Mouse (Mus musculus) hindbrain, embryonic 12.5 days (tissue): Measurements from ENCODE around the gene Raly. TPM values are rescaled to one million over a fixed set of nuclear protein-coding genes. Genes with fewer than 3 reads are reported as not detected.

Source experiments
- ATAC-seq: fragments of 200-750 bp; cut with Nextera tagmentation; 2 replicates; pipeline ENCODE4 v1.8.0; 2017; ENCODE audit warnings: moderate TSS enrichment; ENCODE audit not compliant: low FRiP score
- H3K27ac ChIP-seq: fragments of 300-500 bp; sonication (generic); 2 replicates; pipeline ENCODE4 v1.5.1; 2016; ENCODE audit warnings: mild to moderate bottlenecking
- H3K27me3 ChIP-seq: fragments of 300-500 bp; sonication (generic); 2 replicates; pipeline ENCODE4 v1.6.1; 2016; ENCODE audit warnings: mild to moderate bottlenecking
- H3K36me3 ChIP-seq: fragments of 300-500 bp; sonication (generic); 2 replicates; pipeline ENCODE4 v1.6.1; 2016; ENCODE audit warnings: mild to moderate bottlenecking
- H3K4me1 ChIP-seq: fragments of 300-500 bp; sonication (generic); 2 replicates; pipeline ENCODE4 v1.6.1; 2016
- H3K4me2 ChIP-seq: fragments of 300-500 bp; sonication (generic); replicated peaks from 2 replicates; pipeline ENCODE4 v1.6.1; 2016; ENCODE audit warnings: mild to moderate bottlenecking
- H3K4me3 ChIP-seq: fragments of 300-500 bp; sonication (generic); 2 replicates; pipeline ENCODE4 v1.5.1; 2016; ENCODE audit warnings: mild to moderate bottlenecking
- H3K9ac ChIP-seq: fragments of 300-500 bp; sonication (generic); 2 replicates; pipeline ENCODE4 v1.6.1; 2016; ENCODE audit warnings: mild to moderate bottlenecking, moderate library complexity
- H3K9me3 ChIP-seq: fragments of 300-500 bp; sonication (generic); replicated peaks from 2 replicates; pipeline ENCODE4 v1.6.1; 2016; ENCODE audit warnings: mild to moderate bottlenecking
- WGBS: fragments of 180-500 bp; shearing (Covaris S2); methylation state at CpG from one replicate; pipeline ENCODE4 v1.1.7; 2016; 5-methylcytosine and 5-hydroxymethylcytosine counted together
- polyA plus RNA-seq: library from polyadenylated mRNA; unstranded; fragments of >200 nt; fragmentation: Nextera tagmentation; extraction: Ambion mirVana; gene quantifications from 2 replicates; pipeline ENCODE4 v1.2.1, GENCODE M21; 2016

Raly gene
- polyA plus RNA-seq, 1 experiment from 2014 or later = 37.7 TPM

DNA sequence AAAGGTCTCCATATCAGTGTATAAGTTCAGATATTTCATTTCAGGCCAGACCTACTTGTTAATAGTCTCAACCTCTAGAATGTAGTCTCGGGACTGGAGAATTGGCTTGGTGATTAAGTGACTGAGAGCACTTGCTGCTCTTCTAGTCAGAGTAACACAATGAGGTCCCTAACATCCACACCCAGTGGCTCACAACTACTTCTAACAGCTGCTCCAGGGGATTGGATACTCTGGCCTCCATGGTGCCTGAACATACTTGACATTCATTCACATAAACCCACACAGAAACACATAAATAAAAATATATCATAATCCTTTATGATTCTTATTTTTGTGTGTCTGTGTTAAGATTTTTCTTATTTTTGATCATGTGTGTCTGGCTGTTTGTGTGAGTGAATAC, 27.7 kb downstream of the Raly start:
- no peaks in the 10 kb centered on the region for H3K9me3 ChIP-seq
- H3K4me3 ChIP-seq = no peak overlapping the region
- ATAC-seq = no peak
- H3K4me1 ChIP-seq = peaks cover 13% of the 10 kb centered on the region
- H3K4me2 ChIP-seq = no peak overlapping the region
- WGBS = 71% methylated on average over 1 of the region's 1 CpGs
- no peak overlapping the region for H3K27ac ChIP-seq
- H3K27me3 ChIP-seq = no peaks in the 10 kb centered on the region
- no peaks in the 10 kb centered on the region for H3K36me3 ChIP-seq
- no peak overlapping the region for H3K9ac ChIP-seq

DNA sequence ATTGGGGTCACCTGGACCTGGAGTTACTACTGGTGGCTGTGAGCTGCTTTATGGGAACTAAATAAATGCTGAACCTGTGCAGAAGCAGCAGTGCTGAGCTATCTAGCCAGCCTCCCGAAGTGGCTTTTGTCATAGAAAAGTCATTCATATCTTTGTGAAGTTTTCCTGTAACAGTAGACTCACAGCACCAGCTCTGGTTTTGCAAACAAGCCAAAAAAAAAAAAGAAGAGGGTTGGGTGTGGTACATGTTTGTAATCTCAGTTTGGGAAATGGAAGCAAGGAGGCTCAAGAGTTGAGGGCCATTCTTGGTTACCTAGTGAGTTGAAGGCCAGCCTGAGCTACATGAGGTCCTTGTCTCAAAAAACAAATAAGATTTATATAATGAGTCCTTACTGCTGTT, 29.4 kb downstream of the Raly start:
- peaks cover 13% of the 10 kb centered on the region for H3K4me1 ChIP-seq
- H3K27ac ChIP-seq = no peak overlapping the region
- no peaks in the 10 kb centered on the region for H3K9me3 ChIP-seq
- H3K36me3 ChIP-seq = no peaks in the 10 kb centered on the region
- H3K9ac ChIP-seq = no peak overlapping the region
- no peak overlapping the region for H3K4me2 ChIP-seq
- H3K4me3 ChIP-seq = no peak overlapping the region
- 93% methylated on average over 1 of the region's 1 CpGs for WGBS
- no peak for ATAC-seq
- no peaks in the 10 kb centered on the region for H3K27me3 ChIP-seq

DNA sequence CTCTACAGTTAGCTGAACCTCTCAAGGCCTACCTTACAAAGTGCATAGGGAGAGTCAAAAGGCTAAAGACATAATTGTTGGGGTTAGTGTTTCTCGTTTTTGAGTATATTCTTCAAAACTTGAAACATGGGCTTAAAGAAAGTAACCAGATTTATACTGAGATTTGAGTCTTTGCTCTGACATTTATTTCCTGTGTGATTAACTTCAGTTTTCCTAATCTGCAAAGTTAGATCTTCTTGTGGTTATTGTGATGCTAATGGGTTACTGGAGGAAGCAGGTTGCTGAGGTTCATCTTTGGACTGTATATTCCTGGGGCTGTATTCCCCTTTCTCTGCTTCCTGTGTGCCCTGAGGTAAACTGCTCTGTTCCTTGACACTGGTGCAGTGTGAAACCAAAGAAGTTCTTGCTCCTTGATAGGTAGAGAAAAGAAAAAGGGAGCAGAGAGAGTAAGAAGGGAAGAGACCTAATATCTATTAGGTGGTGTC, 35.2 kb downstream of the Raly start:
- Histone ChIP-seq H3K27me3 (no peaks in the 10 kb centered on the region), H3K9ac (no peak overlapping the region), H3K36me3 (no peaks in the 10 kb centered on the region), H3K4me2 (no peak overlapping the region), H3K27ac (no peak overlapping the region), H3K9me3 (no peaks in the 10 kb centered on the region), H3K4me3 (no peak overlapping the region), H3K4me1 (0 out of 2 replicates have a peak, but pooled peaks cover 2% of the 10 kb centered on the region)
- WGBS = 87% methylated on average over 1 of the region's 1 CpGs
- no peak for ATAC-seq

DNA sequence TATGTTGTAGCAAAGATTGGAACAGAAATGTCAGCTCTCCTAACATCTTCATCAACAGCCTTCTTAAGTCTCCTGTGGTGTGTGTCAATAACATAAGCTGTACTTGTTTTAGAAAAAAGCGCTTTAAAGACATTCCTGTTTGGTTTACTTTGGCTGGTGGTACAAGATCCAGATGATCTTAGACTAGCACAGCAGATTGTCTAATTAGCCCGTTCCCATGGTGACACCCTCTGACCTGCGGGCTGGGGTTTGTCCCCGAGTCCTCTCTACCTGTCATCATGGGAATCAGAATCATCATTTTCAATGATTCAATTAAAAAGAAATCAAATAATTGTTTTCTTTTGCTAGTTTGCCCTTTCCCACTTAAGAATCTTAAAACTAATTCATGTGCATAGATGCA, 36.6 kb downstream of the Raly start:
- no peak overlapping the region for H3K4me2 ChIP-seq
- no peak overlapping the region for H3K27ac ChIP-seq
- no peaks in the 10 kb centered on the region for H3K36me3 ChIP-seq
- no peak overlapping the region for H3K9ac ChIP-seq
- no peaks in the 10 kb centered on the region for H3K27me3 ChIP-seq
- H3K9me3 ChIP-seq = no peaks in the 10 kb centered on the region
- peaks cover 5% of the 10 kb centered on the region for H3K4me1 ChIP-seq
- ATAC-seq = no peak
- no peak overlapping the region for H3K4me3 ChIP-seq
- WGBS = 71% methylated on average over 4 of the region's 4 CpGs

DNA sequence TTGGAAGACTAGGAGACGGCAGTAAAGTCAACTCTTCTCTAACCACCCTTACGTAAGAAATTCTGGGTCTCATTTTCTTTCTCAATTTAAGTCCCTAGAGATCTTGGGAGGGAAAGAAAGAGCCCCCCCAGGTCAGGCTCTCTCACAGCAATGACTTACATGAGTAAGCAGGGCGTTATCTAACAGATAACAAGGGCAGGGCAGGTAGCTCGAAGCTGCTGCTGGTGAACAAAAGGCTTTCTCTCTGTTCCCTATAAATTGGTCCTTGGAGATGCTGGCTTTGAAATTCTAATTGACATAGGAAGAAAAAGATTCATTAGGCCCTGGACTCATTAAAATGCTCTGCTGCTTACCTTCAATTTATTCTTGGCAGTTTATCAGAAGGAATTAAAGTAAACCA, 41.6 kb downstream of the Raly start:
- no peak for ATAC-seq
- Histone ChIP-seq H3K9ac (no peak overlapping the region), H3K27me3 (no peaks in the 10 kb centered on the region), H3K4me3 (no peak overlapping the region), H3K4me1 (peaks cover 6% of the 10 kb centered on the region), H3K36me3 (no peaks in the 10 kb centered on the region), H3K27ac (no peak overlapping the region), H3K9me3 (0 out of 2 replicates have a peak, but pooled peaks cover 6% of the 10 kb centered on the region), H3K4me2 (no peak overlapping the region)
- 65% methylated on average over 4 of the region's 4 CpGs for WGBS

DNA sequence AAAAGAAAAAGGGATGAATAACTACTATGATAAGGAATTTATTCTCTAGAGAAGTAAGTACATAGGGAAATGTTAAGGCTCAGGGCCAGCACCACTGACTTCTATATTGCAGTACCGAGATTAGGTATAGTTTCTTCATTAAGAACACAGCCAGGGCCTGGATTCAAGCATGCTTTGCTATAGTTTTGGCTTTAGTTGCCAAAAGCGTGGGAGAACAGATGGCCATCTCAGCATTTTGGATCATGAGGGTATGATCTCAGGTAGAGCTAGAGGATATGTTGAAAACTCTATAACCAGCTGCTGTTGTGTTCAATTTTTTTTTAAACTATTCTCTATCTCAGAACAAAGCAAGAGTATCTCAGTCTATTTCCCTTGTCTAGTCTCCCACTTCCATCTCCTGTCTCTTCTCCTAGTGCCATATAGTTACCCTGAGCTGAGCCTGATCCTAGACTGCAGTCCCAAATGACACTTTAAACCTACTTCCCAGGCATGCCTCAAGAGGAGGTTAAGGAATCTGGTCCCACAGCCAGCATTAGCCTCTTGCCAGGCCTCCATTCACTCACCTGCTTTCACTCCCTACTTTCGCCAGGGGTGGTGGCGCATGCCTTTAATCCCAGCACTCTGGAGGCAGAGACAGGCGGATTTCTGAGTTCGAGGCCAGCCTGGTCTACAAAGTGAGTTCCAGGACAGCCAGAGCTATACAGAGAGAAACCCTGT, 43.4 kb downstream of the Raly start:
- Histone ChIP-seq H3K27me3 (no peaks in the 10 kb centered on the region), H3K27ac (no peak overlapping the region), H3K9me3 (peaks cover 13% of the 10 kb centered on the region; the same call in 1 of the 2 replicates), H3K9ac (no peak overlapping the region), H3K4me3 (no peak overlapping the region), H3K4me1 (peaks cover 6% of the 10 kb centered on the region), H3K4me2 (no peak overlapping the region), H3K36me3 (peaks cover 5% of the 10 kb centered on the region; the same call in 1 of the 2 replicates)
- ATAC-seq = no peak
- WGBS = 97% methylated on average over 6 of the region's 6 CpGs

DNA sequence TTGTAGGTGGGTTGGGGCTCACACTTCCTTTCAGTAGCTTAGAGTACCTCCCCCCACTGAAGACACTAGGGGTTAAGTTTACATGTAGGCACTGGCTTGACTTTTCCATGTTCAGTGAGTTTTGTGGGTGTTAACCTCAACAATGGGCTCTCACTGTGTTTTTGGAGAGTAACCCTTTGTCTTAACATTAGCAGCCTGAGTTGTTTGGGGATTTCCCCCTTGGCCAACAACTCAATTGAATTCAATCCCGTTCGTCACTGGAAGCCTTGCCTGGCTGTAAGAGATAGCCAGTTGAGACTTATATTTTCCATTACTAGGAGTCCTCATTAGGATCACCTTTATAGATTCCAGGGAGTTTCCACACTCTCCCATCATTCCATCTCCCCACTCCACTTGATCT, 45.6 kb downstream of the Raly start:
- Histone ChIP-seq H3K27ac (no peak overlapping the region), H3K36me3 (peaks cover 5% of the 10 kb centered on the region; the same call in 1 of the 2 replicates), H3K4me3 (no peak overlapping the region), H3K4me2 (no peak overlapping the region), H3K27me3 (no peaks in the 10 kb centered on the region), H3K4me1 (peaks cover 4% of the 10 kb centered on the region), H3K9ac (no peak overlapping the region), H3K9me3 (peaks cover 20% of the 10 kb centered on the region; the same call in 1 of the 2 replicates)
- ATAC-seq = no peak
- 94% methylated on average over 2 of the region's 2 CpGs for WGBS

DNA sequence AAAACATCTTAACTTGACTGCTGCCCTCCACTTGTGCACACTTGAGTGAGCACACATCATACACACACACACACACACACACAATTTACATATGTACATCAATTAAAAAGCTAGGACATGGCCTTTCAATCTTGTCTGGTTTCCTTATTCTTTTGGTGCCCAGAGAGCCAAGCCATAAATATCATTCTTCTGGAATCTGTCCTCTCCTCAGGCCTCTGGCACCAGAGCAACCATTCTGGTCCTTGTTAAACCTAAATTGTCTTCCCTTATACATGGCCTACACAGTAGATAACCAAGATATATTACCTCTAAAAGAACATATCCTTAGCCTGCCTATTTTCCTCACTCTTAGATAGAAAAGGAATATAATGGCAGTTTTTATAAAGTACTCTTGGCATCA, 57.2 kb downstream of the Raly start:
- H3K4me2 ChIP-seq = no peak overlapping the region
- no peaks in the 10 kb centered on the region for H3K4me1 ChIP-seq
- H3K36me3 ChIP-seq = no peaks in the 10 kb centered on the region
- H3K4me3 ChIP-seq = no peak overlapping the region
- no peak overlapping the region; the same call in 1 of the 2 replicates for H3K27ac ChIP-seq
- no peaks in the 10 kb centered on the region for H3K9me3 ChIP-seq
- no peaks in the 10 kb centered on the region for H3K27me3 ChIP-seq
- ATAC-seq = no peak
- no peak overlapping the region for H3K9ac ChIP-seq

DNA sequence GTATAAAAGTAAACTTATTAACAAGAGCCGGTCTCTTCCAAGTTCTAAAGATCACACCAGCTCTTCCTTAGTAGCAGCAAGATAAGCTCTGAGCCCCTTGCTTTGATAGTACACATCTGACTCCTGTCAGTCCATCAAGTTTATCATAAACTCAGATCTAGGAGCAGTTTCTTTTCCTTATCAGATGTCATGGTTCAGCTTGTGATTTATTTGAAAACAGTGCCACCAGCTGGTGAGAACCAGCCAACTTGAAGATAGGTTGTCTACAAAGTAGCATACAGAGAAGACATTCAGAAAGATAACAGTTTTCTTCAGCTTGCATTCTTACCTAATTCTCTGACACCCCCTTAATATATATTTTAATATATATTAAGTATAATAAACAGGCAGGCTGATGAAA, 64.5 kb downstream of the Raly start:
- no peak overlapping the region for H3K27ac ChIP-seq
- no peak overlapping the region for H3K4me3 ChIP-seq
- H3K4me1 ChIP-seq = 0 out of 2 replicates have a peak, but pooled peaks cover 6% of the 10 kb centered on the region
- no peaks in the 10 kb centered on the region for H3K27me3 ChIP-seq
- H3K36me3 ChIP-seq = peaks cover 28% of the 10 kb centered on the region
- no peak overlapping the region for H3K9ac ChIP-seq
- no peak for ATAC-seq
- H3K4me2 ChIP-seq = no peak overlapping the region
- H3K9me3 ChIP-seq = no peaks in the 10 kb centered on the region
- WGBS = 90% methylated on average over 1 of the region's 1 CpGs

DNA sequence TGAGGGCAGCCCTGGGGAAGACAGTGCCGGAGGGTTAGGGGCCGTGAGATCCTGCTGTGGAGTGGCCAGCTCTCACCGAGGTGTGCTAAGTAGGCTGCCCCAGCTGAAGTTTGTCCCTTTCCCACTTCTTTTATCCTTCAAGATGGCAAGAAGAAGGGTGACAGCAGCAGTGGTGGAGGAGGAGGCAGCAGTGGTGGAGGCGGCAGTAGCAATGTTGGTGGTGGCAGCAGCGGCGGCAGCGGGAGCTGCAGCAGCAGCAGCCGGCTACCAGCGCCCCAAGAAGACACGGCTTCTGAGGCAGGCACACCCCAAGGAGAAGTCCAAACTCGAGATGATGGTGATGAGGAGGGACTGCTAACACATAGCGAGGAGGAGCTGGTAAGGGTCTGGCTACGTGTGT, 72.8 kb downstream of the Raly start:
- Histone ChIP-seq H3K9ac (no peak overlapping the region), H3K4me1 (no peaks in the 10 kb centered on the region), H3K4me3 (no peak overlapping the region), H3K36me3 (peaks cover 79% of the 10 kb centered on the region), H3K4me2 (no peak overlapping the region), H3K27me3 (no peaks in the 10 kb centered on the region), H3K27ac (no peak overlapping the region), H3K9me3 (no peaks in the 10 kb centered on the region)
- WGBS = 94% methylated on average over 13 of the region's 13 CpGs
- ATAC-seq = no peak

DNA sequence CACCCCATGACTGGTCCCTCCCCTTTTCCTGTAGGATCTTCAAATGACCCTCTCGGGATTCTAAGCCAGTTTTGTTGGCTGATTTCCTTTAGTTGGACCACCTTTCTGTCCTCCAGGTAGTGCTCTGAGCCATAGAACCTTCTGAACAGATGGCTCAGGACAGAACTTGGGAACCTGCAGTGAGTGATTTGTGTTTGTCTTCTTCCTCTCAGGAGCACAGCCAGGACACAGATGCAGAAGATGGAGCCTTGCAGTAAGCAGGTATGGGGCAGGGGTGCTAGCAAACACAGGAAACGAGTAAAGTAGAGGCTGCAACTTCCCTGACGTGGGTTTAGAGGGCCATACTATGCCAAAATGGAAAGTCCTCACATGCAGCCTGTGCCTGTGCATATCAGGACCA, 74.8 kb downstream of the Raly start:
- peaks cover 85% of the 10 kb centered on the region for H3K36me3 ChIP-seq
- no peak overlapping the region for H3K4me3 ChIP-seq
- WGBS = 78% methylated on average over 3 of the region's 3 CpGs
- no peak for ATAC-seq
- no peak overlapping the region for H3K4me2 ChIP-seq
- H3K9me3 ChIP-seq = no peaks in the 10 kb centered on the region
- H3K27me3 ChIP-seq = no peaks in the 10 kb centered on the region
- no peak overlapping the region for H3K27ac ChIP-seq
- no peak overlapping the region for H3K9ac ChIP-seq
- no peaks in the 10 kb centered on the region for H3K4me1 ChIP-seq

DNA sequence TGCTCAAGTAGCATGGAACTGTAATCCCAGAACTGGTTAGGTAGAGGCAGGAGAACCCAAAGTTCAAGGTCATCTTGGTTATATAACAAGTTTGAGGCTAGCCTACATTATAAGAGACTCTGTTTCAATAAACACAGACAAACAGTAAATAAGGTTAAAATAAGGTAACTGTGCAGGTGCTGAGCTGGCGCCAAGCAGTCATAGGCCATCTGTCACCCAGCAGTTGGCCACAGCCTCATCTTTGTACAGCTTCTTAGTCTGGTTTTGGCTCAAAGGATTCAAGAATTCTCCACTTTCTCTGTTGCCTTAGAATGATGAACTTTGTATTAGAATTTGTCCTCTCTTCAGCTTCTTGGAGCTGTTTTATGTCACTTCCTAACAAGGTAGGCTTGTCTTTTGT, 77.2 kb downstream of the Raly start:
- no peaks in the 10 kb centered on the region for H3K9me3 ChIP-seq
- H3K4me3 ChIP-seq = no peak overlapping the region
- no peak overlapping the region for H3K9ac ChIP-seq
- H3K4me2 ChIP-seq = no peak overlapping the region
- H3K36me3 ChIP-seq = peaks cover 86% of the 10 kb centered on the region
- H3K4me1 ChIP-seq = no peaks in the 10 kb centered on the region
- H3K27ac ChIP-seq = no peak overlapping the region
- no peaks in the 10 kb centered on the region for H3K27me3 ChIP-seq
- WGBS = 95% methylated on average over 1 of the region's 1 CpGs
- ATAC-seq = no peak

DNA sequence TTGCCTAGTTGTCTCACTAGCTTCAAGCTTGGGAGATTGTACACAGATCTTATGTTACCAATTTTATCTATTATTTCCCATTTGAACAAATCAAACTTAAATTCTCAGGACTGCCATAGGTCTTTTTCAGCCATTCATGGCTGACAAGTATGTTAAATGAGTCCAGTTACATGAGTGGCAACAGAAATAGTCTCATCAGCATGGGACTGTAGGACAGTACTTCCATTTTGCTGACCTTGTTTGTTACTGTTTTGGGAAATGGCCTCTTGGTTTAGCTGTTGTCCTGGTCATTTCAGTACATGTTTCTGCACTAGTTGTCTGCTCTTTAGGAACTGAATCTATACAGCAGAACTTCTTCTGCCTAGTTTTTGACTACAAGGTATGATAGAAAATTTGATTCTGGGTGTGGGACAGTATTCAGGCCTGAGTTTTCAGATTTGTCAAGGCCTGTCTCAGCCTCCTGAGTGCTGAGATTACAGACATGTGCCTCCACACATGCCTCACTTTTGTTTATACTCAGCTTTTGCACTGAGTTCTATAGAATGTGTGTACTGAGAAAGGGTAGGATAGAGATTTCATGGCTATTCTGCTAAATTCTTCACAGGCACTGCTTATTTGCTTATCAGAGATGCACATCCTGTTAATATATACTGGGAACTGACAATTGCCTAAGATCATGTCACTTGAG, 79.2 kb downstream of the Raly start:
- Histone ChIP-seq H3K9ac (no peak overlapping the region), H3K9me3 (no peaks in the 10 kb centered on the region), H3K36me3 (peaks cover 80% of the 10 kb centered on the region), H3K4me2 (no peak overlapping the region), H3K27ac (no peak overlapping the region), H3K4me3 (no peak overlapping the region), H3K4me1 (no peaks in the 10 kb centered on the region), H3K27me3 (no peaks in the 10 kb centered on the region)
- no peak for ATAC-seq
